Mouse (Mus musculus) spleen, adult 2 months (tissue): ENCODE measurements around the gene Zfp455. TPM values are rescaled to one million over a fixed set of nuclear protein-coding genes. Genes with fewer than 3 reads are reported as not detected.
"Not testable (repeated sequence)": the region's sequence is repeated elsewhere in the genome, so short reads cannot be mapped to it uniquely, and the experiment has no call there.

ENCODE experiments used
- DNase-seq, 2 experiments: peaks; one replicate each; pipeline versions ENCODE4 v3.0.0 to v3.0.0-alpha.2; 2012 to 2021; ENCODE audit warnings: low spot score in 2 of 2, low read depth in 1 of 2
- H3K27ac ChIP-seq: fragments of 200-500 bp; 2 replicates; pipeline ENCODE4 v1.5.1; 2012; ENCODE audit warnings: low read length, inconsistent platforms; ENCODE audit not compliant: insufficient read depth
- H3K27me3 ChIP-seq: fragments of 200-500 bp; 2 replicates; pipeline ENCODE4 v1.6.1; 2012; ENCODE audit warnings: mild to moderate bottlenecking, moderate library complexity, low read length, inconsistent platforms; ENCODE audit not compliant: control insufficient read depth, insufficient read depth
- H3K36me3 ChIP-seq: fragments of 200-500 bp; 2 replicates; pipeline ENCODE4 v1.6.1; 2012; ENCODE audit warnings: mild to moderate bottlenecking, low read length, inconsistent platforms; ENCODE audit not compliant: control insufficient read depth, insufficient read depth
- H3K4me1 ChIP-seq: fragments of 200-500 bp; 2 replicates; pipeline ENCODE4 v1.6.1; 2011; ENCODE audit warnings: inconsistent platforms; ENCODE audit not compliant: control insufficient read depth, insufficient read depth, insufficient read length
- H3K4me3 ChIP-seq: fragments of 200-500 bp; 2 replicates; pipeline ENCODE4 v1.5.1; 2011; ENCODE audit warnings: mild to moderate bottlenecking, inconsistent platforms; ENCODE audit not compliant: insufficient read depth, insufficient read length; ENCODE audit errors: extremely low read depth
- CTCF ChIP-seq: fragments of 200-500 bp; IDR thresholded peaks from 2 replicates; pipeline ENCODE4 v1.5.1; 2011; ENCODE audit warnings: mild to moderate bottlenecking, inconsistent platforms; ENCODE audit not compliant: insufficient read depth, insufficient read length, insufficient replicate concordance; ENCODE audit errors: extremely low read depth
- POLR2A ChIP-seq: fragments of 200-500 bp; IDR thresholded peaks from 2 replicates; pipeline ENCODE4 v1.6.1; 2011; ENCODE audit warnings: low read depth, low read length, inconsistent platforms
- WGBS: fragments of 180-500 bp; shearing (Covaris S2); methylation state at CpG from one replicate; pipeline ENCODE4 v1.1.7; 2018; 5-methylcytosine and 5-hydroxymethylcytosine counted together
- polyA plus RNA-seq: library from polyadenylated mRNA; depleted of rRNA; stranded (reverse); fragments of >200 nt; gene quantifications from 2 replicates; pipeline ENCODE4 v1.2.3, GENCODE M21; 2012; rRNA removed

Zfp455 gene
- polyA plus RNA-seq = 0.19 and 0.25 TPM in 2 replicates

GRCm38 (mm10) chr13:67194340-67194894 is at the start of gene Zfp455:
Gene Zfp455 (plus strand): TSS chr13:67194506.
- no peaks in the 10 kb centered on the region for H3K27me3 ChIP-seq
- peaks cover 3% of the 10 kb centered on the region; the same call in 1 of the 2 replicates for H3K4me1 ChIP-seq
- H3K4me3 ChIP-seq = peak within 1 kb of the TSS; percentile 86
- WGBS = 4% methylated on average over 13 of the region's 13 CpGs
- no peaks in the 10 kb centered on the region for H3K36me3 ChIP-seq
- H3K27ac ChIP-seq = no peak within 1 kb of the TSS
- DNase-seq = peak; percentile 18 to 49
- TF ChIP-seq CTCF = no peak
- no peak; the same call in 1 of the 2 replicates for TF ChIP-seq POLR2A

GRCm38 (mm10) chr13:67166122-67166521 is 28.2 kb upstream of the Zfp455 start:
- H3K4me3 ChIP-seq, DNase-seq: not testable (repeated sequence)

GRCm38 (mm10) chr13:67172991-67173722 is 21.1 kb upstream of the Zfp455 start, which contains the start of gene Rsl1:
Gene Rsl1 (plus strand): TSS chr13:67173182.
- H3K4me1 ChIP-seq, H3K36me3 ChIP-seq, H3K27me3 ChIP-seq: not testable (repeated sequence)
- WGBS = 0% methylated on average over 17 of the region's 17 CpGs
- Histone ChIP-seq H3K4me3 (peak within 1 kb of the TSS; percentile 81), H3K27ac (peak within 1 kb of the TSS; percentile 77)
- DNase-seq = peak; percentile 57 to 80

More at GRCm38 (mm10) chr13:67166122-67166521, 28.2 kb upstream of the Zfp455 start:
- not testable (repeated sequence) for H3K36me3 ChIP-seq, H3K27ac ChIP-seq, H3K27me3 ChIP-seq, H3K4me1 ChIP-seq
- 50% methylated on average over 4 of the region's 4 CpGs for WGBS

- no peak for TF ChIP-seq POLR2A
- TF ChIP-seq CTCF = no peak
- Histone ChIP-seq H3K4me3 (peak overlapping the region; percentile 81), H3K27me3 (no peaks in the 10 kb centered on the region), H3K27ac (no peak overlapping the region), H3K4me1 (no peaks in the 10 kb centered on the region; the same call in 1 of the 2 replicates), H3K36me3 (peaks cover 3% of the 10 kb centered on the region)
- DNase-seq = no peak
- 36% methylated on average over 5 of the region's 5 CpGs for WGBS
Observed at GRCm38 (mm10) chr13:67173723-67174055, 20.6 kb upstream of the Zfp455 start.

GRCm38 (mm10) chr13:67201656-67202055 is 7.3 kb downstream of the Zfp455 start:
- 90% methylated on average over 3 of the region's 3 CpGs for WGBS
- DNase-seq = no peak
- H3K4me1 ChIP-seq = no peaks in the 10 kb centered on the region

GRCm38 (mm10) chr13:67214015-67214607 is 19.8 kb downstream of the Zfp455 start:
- no peaks in the 10 kb centered on the region for H3K27me3 ChIP-seq
- 57% methylated on average over 4 of the region's 4 CpGs for WGBS
- no peaks in the 10 kb centered on the region for H3K36me3 ChIP-seq
- TF ChIP-seq POLR2A (no peak), CTCF (peak; percentile 11; the same call in 1 of the 2 replicates)
- no peak for DNase-seq
- no peak overlapping the region for H3K4me3 ChIP-seq
- no peaks in the 10 kb centered on the region for H3K4me1 ChIP-seq
- no peak overlapping the region for H3K27ac ChIP-seq

More at GRCm38 (mm10) chr13:67201656-67202055, 7.3 kb downstream of the Zfp455 start:
- Histone ChIP-seq H3K36me3 (no peaks in the 10 kb centered on the region; the same call in 1 of the 2 replicates), H3K4me3 (no peak overlapping the region), H3K27me3 (no peaks in the 10 kb centered on the region), H3K27ac (no peak overlapping the region)
- no peak for TF ChIP-seq CTCF
- TF ChIP-seq POLR2A = no peak

Other genes with a start within 250 kb of the Zfp455 start
- gene Zfp712, start 133.3 kb upstream of the Zfp455 start, polyA plus RNA-seq = 0.15 and 0.18 TPM in 2 replicates
- gene Zfp708, start 96.5 kb upstream of the Zfp455 start, polyA plus RNA-seq = 0.11 TPM in 1 of 2 replicates, not detected in the other
- gene Gm28557, start 85.9 kb upstream of the Zfp455 start, polyA plus RNA-seq = 1.0 and 1.1 TPM in 2 replicates
- gene Rslcan18, start 78.2 kb upstream of the Zfp455 start, polyA plus RNA-seq = 0.13 and 0.18 TPM in 2 replicates
- gene Zfp759, start 72.8 kb upstream of the Zfp455 start, polyA plus RNA-seq = 0.09 and 0.13 TPM in 2 replicates
- 1.0 and 1.8 TPM in 2 replicates for gene Rsl1, start 21.3 kb upstream of the Zfp455 start, polyA plus RNA-seq
- gene Zfp458, start 84.0 kb downstream of the Zfp455 start, polyA plus RNA-seq = 0.41 TPM in 2 replicates
- gene Zfp457, start 112.0 kb downstream of the Zfp455 start, polyA plus RNA-seq = 0.90 and 1.1 TPM in 2 replicates
- 0.62 and 0.77 TPM in 2 replicates for gene Zfp595, start 138.1 kb downstream of the Zfp455 start, polyA plus RNA-seq
- not detected in 2 replicates for gene Gm28044, start 166.0 kb downstream of the Zfp455 start, polyA plus RNA-seq
- 0.14 and 0.32 TPM in 2 replicates for gene Zfp953, start 166.1 kb downstream of the Zfp455 start, polyA plus RNA-seq
- 0.20 and 0.26 TPM in 2 replicates for gene Gm28041, start 181.2 kb downstream of the Zfp455 start, polyA plus RNA-seq
- gene Zfp456, start 181.3 kb downstream of the Zfp455 start, polyA plus RNA-seq = 0.19 and 0.30 TPM in 2 replicates
- gene Zfp429, start 205.3 kb downstream of the Zfp455 start, polyA plus RNA-seq = 2.7 and 2.9 TPM in 2 replicates
- gene Zfp459, start 226.9 kb downstream of the Zfp455 start, polyA plus RNA-seq = 0.23 and 0.33 TPM in 2 replicates